Mouse (Mus musculus) hindlimb bud, embryonic 11.5 days (tissue): Measurements from ENCODE around the gene Rnf11.
"Not testable (repeated sequence)": the region's sequence is repeated elsewhere in the genome, so short reads cannot be mapped to it uniquely, and the experiment has no call there.

Experiments used
- DNase-seq: peaks from one replicate; pipeline ENCODE4 v3.0.0-alpha.2; 2012; ENCODE audit warnings: low read depth, low spot score; ENCODE audit errors: extremely low spot score

Rnf11 gene

DNA sequence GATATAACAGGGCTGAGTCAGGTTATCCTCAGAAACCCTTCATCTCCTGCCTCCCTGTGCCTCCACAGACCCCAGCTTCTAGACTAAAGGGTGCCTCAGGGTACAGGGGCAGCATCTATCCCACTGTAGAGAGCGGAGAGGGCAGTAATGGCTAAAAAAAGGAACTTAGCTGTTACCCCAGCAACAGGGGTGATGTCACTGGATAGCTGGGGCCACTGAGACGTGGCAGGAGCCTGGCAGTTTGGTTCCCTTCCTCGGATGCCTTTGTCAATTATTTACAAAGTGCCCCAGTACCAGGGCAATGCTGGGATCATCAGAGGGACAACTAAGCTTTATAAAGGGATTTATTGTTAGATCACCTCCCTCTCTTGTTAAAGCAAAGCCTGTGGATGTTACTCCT lies 65.5 kb downstream of the Rnf11 start:
- DNase-seq: no peak

DNA sequence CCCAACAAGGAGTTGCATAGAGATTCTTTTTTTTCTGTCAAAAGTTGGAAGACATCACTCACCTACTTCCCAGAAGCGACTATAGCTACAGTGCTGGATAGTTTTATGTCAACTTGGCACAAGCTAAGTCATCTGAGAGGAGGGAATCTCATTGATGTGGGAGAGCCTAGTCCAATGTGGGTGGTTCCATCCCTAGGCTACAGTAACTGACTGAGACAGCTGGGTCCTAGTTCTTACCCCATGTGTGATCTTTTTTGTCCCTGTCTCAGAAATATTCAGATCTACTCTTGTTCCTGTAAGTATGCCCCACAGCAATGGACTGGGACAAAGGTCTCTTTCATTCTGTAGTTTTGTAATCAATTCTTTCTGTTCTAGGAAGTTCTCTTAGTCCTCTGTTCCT lies 66.5 kb downstream of the Rnf11 start:
- no peak for DNase-seq

DNA sequence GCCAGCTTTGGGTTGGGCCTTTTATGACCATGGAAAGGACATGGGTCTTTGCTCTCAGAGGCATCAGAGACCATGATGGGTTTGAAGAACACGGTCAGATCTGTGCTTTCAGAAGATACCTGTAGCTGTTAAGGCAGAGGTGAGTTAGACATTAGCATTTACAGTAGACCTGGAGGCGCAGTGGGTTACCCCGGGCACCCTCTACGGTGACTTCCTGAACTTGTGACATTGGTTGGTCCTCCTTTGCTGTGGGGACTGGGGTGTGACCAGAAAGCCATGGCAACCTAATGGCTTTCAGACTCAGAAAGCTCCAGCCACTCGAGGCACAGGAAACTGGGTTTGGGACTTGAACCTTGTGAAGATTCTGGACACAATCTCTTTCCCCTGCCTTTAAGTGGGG lies 72.3 kb downstream of the Rnf11 start:
- no peak for DNase-seq

DNA sequence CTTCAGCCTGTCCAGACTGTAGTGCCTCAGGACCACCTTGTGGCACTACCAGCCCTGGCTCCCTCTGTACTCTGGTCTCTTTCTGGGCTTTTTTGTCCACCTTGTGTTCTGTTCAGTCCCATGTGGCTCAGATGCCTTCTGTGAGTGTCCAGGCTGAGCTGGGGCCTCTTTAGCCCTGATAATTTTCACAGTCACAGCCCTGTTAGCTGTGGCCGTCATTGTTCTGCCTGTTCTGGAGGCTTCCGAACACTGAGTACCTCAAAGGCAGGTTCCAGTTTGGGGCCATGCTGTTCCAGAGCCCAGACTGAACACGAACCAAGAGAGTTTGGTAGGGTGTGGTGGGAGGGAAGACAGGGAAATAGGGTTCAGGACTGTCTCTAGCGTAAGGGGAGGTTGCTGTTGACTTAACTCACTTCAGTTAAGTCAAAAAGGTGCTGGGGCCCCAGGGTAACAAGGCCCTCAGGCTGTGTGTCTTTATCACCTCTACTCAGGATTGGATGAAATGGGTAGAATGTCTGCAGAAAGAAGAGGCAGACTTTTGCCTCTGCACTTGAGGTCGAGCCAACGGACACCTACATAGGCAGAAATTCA lies 73.1 kb downstream of the Rnf11 start:
- no peak for DNase-seq

DNA sequence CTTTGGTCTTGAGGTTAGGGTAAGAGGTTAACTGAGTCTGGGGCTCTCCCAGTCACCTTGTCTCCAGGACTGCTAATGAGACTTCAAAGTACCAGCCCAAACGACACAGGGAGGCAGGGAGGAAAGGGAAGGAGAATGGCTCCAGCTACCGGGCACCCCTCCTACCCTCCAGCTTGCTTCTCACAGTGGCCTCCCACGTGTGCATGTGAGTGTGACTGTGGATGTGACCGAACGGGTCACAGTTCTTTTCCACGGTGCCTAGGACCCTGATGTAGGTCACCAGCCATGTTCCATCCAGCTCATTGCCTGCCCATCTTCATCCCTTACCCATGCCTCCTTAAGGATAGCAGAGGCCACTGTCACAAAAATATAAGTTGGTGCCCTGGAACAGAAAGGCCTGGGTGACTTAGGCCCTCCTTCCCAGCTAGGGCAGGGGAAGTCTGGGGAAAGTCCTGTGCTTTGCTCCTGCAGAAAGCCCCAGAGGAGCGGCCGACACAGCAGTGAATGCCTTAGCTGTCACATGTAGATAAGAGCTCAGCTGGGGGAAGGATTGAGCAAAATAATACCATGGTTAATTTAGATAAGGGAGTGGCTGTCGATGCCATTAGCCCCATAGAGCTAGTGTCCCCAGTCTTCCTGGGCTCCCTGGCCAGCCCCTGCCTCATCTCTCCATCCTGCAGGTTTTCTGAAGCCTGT lies 73.7 kb downstream of the Rnf11 start:
- no peak for DNase-seq

DNA sequence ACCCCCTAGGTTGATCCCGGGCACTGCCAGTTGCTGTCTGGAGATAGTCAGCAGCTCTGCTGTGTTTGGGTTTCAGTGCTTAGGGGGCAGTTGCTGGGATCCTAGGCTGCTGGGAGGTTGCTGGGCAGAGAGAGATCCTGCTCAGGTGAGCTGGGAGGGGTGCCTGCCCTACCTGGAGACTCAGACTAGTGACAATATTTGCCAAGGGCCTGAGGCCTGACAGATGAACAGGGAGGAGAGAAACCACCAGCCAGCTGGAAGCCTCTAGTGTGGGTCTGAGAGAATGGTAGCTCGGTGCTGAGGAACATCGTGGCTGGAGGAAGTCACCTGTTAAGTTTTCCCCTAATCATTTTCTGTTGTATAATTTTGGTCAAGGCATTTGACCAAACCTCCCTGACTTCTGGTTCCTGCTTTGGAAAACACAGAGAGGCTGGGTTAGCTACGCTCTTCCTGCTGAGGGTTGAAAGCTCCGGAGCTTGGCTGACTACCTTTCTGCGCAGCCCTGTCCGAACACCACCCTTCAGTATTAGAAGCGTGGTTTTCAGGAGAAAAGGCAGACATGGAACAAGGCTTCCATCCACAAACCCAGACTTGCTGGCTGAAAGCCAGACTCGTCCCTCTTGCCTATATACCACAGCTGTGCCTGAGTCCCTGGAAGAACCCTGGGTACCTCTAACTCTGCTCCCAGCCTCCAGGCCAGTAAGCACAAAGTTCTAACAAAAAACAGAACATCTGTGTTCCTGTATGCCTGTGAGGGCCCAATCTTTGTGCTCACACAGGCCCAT lies 76.6 kb downstream of the Rnf11 start:
- DNase-seq: no peak

DNA sequence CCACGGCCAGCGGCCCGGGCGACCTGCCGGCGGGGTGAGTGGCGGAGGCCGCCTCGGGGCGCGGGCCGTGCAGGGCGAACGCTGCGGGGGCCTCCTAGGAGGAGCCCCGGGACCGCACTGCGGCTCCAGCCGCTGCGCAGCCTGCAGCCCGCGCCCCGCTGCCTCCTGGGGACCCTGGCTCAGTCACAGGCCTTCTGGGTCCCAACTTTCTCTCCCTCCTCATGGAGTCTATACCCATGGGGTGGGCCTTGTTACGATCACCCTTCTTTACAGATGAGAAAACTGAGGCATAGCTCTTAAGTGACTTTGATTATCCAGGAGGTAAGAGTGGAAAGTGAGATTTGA lies 77.4 kb downstream of the Rnf11 start:
- DNase-seq: no peak

DNA sequence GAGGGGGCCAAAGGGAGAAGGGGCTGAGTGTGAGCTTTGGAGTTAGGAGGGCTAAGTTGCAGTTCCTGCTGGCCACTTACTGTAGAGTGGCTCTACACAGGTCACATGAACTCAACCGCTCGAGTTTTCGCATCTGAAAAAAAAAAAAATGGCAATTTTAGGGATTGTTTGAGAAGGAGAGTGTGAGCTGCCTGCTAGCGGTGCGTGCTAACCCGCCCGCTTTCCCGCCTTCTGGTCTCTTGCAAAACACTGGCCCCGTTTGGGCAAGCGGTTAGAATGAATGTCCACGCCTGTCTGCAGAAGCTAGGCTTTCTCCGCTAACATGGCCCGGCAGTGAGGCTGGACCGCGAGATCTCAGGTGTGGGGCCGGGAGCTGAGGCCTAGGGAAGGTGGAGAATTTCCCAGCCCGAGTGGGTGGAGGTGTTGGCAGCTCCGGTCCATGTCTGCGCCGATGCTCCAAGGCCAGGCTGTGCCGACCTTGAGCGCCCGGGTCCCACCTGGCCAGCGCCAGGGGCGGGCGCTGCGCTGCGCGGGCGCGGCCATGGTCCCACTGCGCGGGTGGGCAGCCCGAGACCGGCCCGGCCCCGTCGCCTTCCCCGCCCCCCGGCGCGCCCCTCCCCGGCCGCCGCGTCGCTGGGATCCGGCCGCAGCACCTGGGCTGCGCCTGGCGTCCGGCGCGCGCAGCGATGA lies 77.9 kb downstream of the Rnf11 start, which contains the start of gene Ttc39a:
Ttc39a (plus strand) TSS at position 138 of the 690 bp plus-strand sequence.
- DNase-seq: peak; percentile 6

DNA sequence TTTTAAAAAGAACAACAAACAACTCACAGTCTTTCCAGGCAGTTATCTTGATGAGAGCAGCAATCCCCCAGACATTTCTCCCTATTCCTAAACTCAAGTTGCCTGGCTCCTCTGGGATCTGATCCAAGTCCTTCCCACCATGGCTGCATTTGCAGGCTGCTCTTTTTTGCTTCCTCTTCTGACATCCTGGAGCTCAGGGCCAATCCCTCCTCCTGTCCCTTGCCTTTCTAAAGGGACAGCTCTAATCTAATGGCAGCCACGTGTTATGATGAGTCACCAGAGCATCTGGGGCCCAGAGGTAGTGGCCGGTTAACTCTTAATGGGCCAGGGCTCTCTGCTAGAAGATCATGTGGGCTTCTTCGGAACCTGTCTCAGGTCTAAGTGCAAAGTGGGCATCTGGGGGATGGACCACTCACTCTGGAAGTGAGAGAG lies 78.5 kb downstream of the Rnf11 start:
- no peak for DNase-seq

DNA sequence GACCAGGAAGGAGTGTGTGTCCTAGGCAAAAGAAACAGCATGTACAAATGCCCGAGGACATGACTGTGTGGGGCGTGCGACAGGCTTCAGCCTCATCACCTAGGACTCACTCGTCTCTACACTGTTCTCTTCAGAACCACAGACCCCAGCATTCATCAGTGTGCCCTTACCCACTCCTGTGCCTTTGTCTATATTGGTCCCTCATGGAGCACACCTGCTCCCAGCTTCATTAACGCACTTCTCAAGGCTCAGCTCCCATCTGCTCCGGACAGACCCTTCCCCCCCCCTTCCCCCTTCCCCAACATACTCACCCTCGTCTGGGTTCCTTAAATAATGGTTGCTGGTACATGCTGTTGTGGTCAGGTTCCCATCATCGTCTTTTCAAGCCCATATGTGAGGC lies 79.1 kb downstream of the Rnf11 start:
- DNase-seq: no peak

DNA sequence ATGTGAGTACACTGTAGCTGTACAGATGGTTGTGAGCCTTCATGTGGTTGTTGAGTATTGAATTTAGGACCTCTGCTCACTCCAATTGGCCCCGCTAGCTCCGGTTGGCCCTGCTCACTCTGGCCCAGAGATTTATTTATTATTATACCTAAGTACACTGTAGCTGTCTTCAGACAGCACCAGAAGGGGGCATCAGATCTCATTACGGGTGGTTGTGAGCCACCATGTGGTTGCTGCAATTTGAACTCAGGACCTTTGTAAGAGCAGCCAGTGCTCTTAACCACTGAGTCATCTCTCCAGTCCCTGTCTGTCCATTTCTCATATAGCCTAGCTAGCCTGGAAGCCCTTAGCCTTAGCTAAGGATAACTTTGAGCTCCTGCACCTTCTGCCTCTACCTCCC lies 79.6 kb downstream of the Rnf11 start:
- not testable (repeated sequence) for DNase-seq

DNA sequence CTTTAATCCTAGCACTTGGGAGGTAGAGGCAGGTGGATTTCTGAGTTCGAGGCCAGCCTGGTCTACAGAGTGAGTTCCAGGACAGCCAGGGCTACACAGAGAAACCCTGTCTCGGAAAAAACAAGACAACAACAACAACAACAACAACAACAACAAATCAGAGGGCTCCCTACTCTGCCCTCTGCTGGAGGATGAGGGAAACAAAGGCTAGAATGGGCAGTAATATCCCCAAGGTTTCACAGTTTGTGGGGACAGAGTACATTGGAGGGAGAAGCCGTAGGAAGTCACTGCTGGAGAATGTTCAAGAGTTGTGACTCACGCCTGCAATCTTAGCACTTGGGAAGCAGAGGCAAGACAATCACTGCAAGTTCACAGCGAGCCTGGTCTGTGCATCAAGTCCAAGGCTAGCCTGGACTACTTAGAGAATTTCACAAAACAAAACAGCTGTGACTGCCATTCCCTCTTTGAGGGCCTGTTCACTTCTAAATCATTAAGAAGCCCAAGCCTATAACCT lies 83.3 kb downstream of the Rnf11 start:
- no peak for DNase-seq
